Mouse (Mus musculus): ENCODE measurements at regions not wholly inside any gene's neighbourhood (a gene's known extent, or its start where the extent isn't known, plus 50 kb on each side); places are given as distances from the start of the nearest gene placed in this dataset.

- TF ChIP-seq TCF12 (IDR thresholded peaks at IDR 0.05; ENCODE audit: insufficient read depth, poor library complexity, severe bottlenecking) (no peak), SRF (IDR thresholded peaks at IDR 0.05; ENCODE audit: control insufficient read depth, insufficient read length, low read depth) (no peak), USF1 (IDR thresholded peaks at IDR 0.05; ENCODE audit: low read depth) (no peak), REST (IDR thresholded peaks at IDR 0.05; ENCODE audit: insufficient read depth, insufficient read length) (no peak), MYOD1 (IDR thresholded peaks at IDR 0.05; ENCODE audit: control insufficient read depth in 1 of 3, insufficient read length in 2 of 3, low read depth in 2 of 3) (no peak), CEBPB (IDR thresholded peaks at IDR 0.05; ENCODE audit: insufficient read depth, poor library complexity, severe bottlenecking) (no peak), MYOG (IDR thresholded peaks at IDR 0.05; ENCODE audit: control insufficient read depth in 1 of 3, insufficient read depth in 1 of 3, insufficient read length in 2 of 3, low read depth in 2 of 3) (no peak), POLR2A (IDR thresholded peaks at IDR 0.05; ENCODE audit: insufficient read length, low read depth) (no peak), TCF3 (IDR thresholded peaks at IDR 0.05; ENCODE audit: insufficient read length, low read depth) (no peak), MAX (IDR thresholded peaks at IDR 0.05; ENCODE audit: low read depth) (no peak), E2F4 (IDR thresholded peaks at IDR 0.05; ENCODE audit: insufficient read depth) (no peak), POLR2AphosphoS2 (IDR thresholded peaks at IDR 0.05; ENCODE audit: insufficient read length, low read depth) (no peak)
- no peaks in the 10 kb centered on the region for H3K27me3 ChIP-seq (ENCODE audit: control insufficient read depth, insufficient read depth, insufficient read length)
- H3K36me3 ChIP-seq (ENCODE audit: control insufficient read depth, insufficient read depth) = no peaks in the 10 kb centered on the region
- no peak overlapping the region for H3K4me3 ChIP-seq
- H3K4me2 ChIP-seq (ENCODE audit: low read depth) = peak overlapping the region; percentile 8
- no peak overlapping the region for H3ac ChIP-seq (ENCODE audit: control insufficient read depth, insufficient read length)
- H3K79me2 ChIP-seq (ENCODE audit: control insufficient read depth, insufficient read depth) = no peaks in the 10 kb centered on the region
Observed at GRCm38 (mm10) chr1:193451471-193452135, 81.5 kb upstream of the Camk1g start.

- Histone ChIP-seq H3K4me2 (ENCODE audit: low read depth) (no peak overlapping the region), H3K36me3 (ENCODE audit: control insufficient read depth, insufficient read depth) (no peaks in the 10 kb centered on the region), H3K4me3 (no peak overlapping the region), H3K79me2 (ENCODE audit: control insufficient read depth, insufficient read depth) (no peaks in the 10 kb centered on the region), H3K27me3 (ENCODE audit: control insufficient read depth, insufficient read depth, insufficient read length) (no peaks in the 10 kb centered on the region), H3ac (ENCODE audit: control insufficient read depth, insufficient read length) (no peak overlapping the region)
- TF ChIP-seq MYOG (IDR thresholded peaks at IDR 0.05; ENCODE audit: control insufficient read depth in 1 of 3, insufficient read depth in 1 of 3, insufficient read length in 2 of 3, low read depth in 2 of 3) (no peak), TCF3 (IDR thresholded peaks at IDR 0.05; ENCODE audit: insufficient read length, low read depth) (no peak), CEBPB (IDR thresholded peaks at IDR 0.05; ENCODE audit: insufficient read depth, poor library complexity, severe bottlenecking) (no peak), MYOD1 (IDR thresholded peaks at IDR 0.05; ENCODE audit: control insufficient read depth in 1 of 3, insufficient read length in 2 of 3, low read depth in 2 of 3) (no peak), REST (IDR thresholded peaks at IDR 0.05; ENCODE audit: insufficient read depth, insufficient read length) (no peak), USF1 (IDR thresholded peaks at IDR 0.05; ENCODE audit: low read depth) (no peak), TCF12 (IDR thresholded peaks at IDR 0.05; ENCODE audit: insufficient read depth, poor library complexity, severe bottlenecking) (no peak), POLR2AphosphoS2 (IDR thresholded peaks at IDR 0.05; ENCODE audit: insufficient read length, low read depth) (no peak), POLR2A (IDR thresholded peaks at IDR 0.05; ENCODE audit: insufficient read length, low read depth) (no peak), SRF (IDR thresholded peaks at IDR 0.05; ENCODE audit: control insufficient read depth, insufficient read length, low read depth) (no peak), MAX (IDR thresholded peaks at IDR 0.05; ENCODE audit: low read depth) (no peak), E2F4 (IDR thresholded peaks at IDR 0.05; ENCODE audit: insufficient read depth) (no peak)
Observed at GRCm38 (mm10) chr1:193450814-193451213, 80.7 kb upstream of the Camk1g start.

DNA sequence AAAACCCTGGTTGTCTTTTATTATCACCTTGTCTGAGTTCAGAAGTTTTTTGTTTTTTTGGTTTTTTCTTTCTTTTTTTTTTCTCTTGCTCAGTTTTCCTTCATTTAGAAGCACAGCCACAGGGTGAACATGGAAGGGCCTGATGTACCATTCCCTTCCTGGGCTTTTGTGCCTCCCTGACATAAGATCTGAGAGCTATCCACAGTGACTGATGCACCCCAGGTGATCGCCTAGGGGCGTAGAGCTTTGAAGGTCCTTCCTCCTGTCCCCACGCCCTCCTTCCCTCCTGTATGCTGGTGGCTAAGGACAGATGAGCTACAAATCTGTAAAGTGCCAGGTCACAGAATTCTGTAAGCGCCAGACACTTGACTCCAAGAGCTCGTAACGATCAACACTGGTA, 80.1 kb upstream of the Camk1g start:
- TF ChIP-seq MAX (IDR thresholded peaks at IDR 0.05; ENCODE audit: low read depth) (no peak), USF1 (IDR thresholded peaks at IDR 0.05; ENCODE audit: low read depth) (no peak), MYOG (IDR thresholded peaks at IDR 0.05; ENCODE audit: control insufficient read depth in 1 of 3, insufficient read depth in 1 of 3, insufficient read length in 2 of 3, low read depth in 2 of 3) (no peak)
- Histone ChIP-seq H3K4me2 (ENCODE audit: low read depth) (no peak overlapping the region), H3K4me3 (no peak overlapping the region), H3K36me3 (ENCODE audit: control insufficient read depth, insufficient read depth) (no peaks in the 10 kb centered on the region), H3K27me3 (ENCODE audit: control insufficient read depth, insufficient read depth, insufficient read length) (no peaks in the 10 kb centered on the region), H3K79me2 (ENCODE audit: control insufficient read depth, insufficient read depth) (no peaks in the 10 kb centered on the region), H3ac (ENCODE audit: control insufficient read depth, insufficient read length) (no peak overlapping the region)

DNA sequence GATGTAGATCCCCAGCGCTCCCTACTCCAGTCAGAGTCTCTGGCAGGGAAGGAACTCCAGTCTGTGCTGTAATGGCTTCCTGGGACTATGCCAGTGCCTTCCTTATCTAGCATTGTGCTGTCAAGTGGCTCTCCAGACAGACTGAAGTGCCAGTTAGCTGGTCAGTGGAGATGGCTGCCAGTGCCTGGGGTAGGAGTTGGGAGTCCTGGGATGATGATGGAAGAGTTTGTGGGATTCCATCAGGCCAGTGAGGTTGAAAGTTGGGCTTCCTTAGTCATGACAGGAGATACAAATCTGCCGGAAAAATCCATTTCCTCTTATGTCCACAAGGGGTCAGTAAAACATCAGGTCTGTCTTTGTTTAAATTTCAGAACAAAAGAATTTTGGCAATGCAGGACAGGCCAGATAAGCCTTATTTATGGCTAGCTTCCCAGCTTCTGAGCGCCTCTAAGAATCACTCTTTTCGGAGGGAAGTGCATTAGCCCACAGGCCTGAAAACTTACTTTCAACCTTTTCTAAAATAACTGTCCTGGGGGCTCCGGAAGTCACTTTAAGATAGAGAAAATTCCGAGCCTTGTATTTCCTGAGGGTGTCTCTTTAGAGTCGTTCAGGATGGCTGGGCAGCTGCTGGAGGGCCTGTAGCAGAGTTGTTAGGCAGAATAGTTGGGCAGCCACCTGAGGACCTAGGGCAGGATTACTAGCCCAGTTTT, 79.5 kb upstream of the Camk1g start:
- Histone ChIP-seq H3K36me3 (ENCODE audit: control insufficient read depth, insufficient read depth) (no peaks in the 10 kb centered on the region), H3ac (ENCODE audit: control insufficient read depth, insufficient read length) (no peak overlapping the region), H3K27me3 (ENCODE audit: control insufficient read depth, insufficient read depth, insufficient read length) (no peaks in the 10 kb centered on the region), H3K4me2 (ENCODE audit: low read depth) (peak overlapping the region; percentile 34), H3K79me2 (ENCODE audit: control insufficient read depth, insufficient read depth) (no peaks in the 10 kb centered on the region), H3K4me3 (no peak overlapping the region)
- TF ChIP-seq USF1 (IDR thresholded peaks at IDR 0.05; ENCODE audit: low read depth) (peak; percentile 72), CEBPB (IDR thresholded peaks at IDR 0.05; ENCODE audit: insufficient read depth, poor library complexity, severe bottlenecking) (no peak)

- H3K27me3 ChIP-seq (ENCODE audit: control insufficient read depth, insufficient read depth, insufficient read length) = no peaks in the 10 kb centered on the region
- no peaks in the 10 kb centered on the region for H3K79me2 ChIP-seq (ENCODE audit: control insufficient read depth, insufficient read depth)
- H3K36me3 ChIP-seq (ENCODE audit: control insufficient read depth, insufficient read depth) = no peaks in the 10 kb centered on the region
- no peak overlapping the region for H3ac ChIP-seq (ENCODE audit: control insufficient read depth, insufficient read length)
- H3K4me2 ChIP-seq (ENCODE audit: low read depth) = no peak overlapping the region
- TF ChIP-seq E2F4 (IDR thresholded peaks at IDR 0.05; ENCODE audit: insufficient read depth) (no peak), USF1 (IDR thresholded peaks at IDR 0.05; ENCODE audit: low read depth) (no peak), MYOG (IDR thresholded peaks at IDR 0.05; ENCODE audit: control insufficient read depth in 1 of 3, insufficient read depth in 1 of 3, insufficient read length in 2 of 3, low read depth in 2 of 3) (no peak), REST (IDR thresholded peaks at IDR 0.05; ENCODE audit: insufficient read depth, insufficient read length) (no peak), MAX (IDR thresholded peaks at IDR 0.05; ENCODE audit: low read depth) (no peak), MYOD1 (IDR thresholded peaks at IDR 0.05; ENCODE audit: control insufficient read depth in 1 of 3, insufficient read length in 2 of 3, low read depth in 2 of 3) (no peak), CEBPB (IDR thresholded peaks at IDR 0.05; ENCODE audit: insufficient read depth, poor library complexity, severe bottlenecking) (no peak), SRF (IDR thresholded peaks at IDR 0.05; ENCODE audit: control insufficient read depth, insufficient read length, low read depth) (no peak), POLR2AphosphoS2 (IDR thresholded peaks at IDR 0.05; ENCODE audit: insufficient read length, low read depth) (no peak), POLR2A (IDR thresholded peaks at IDR 0.05; ENCODE audit: insufficient read length, low read depth) (no peak), TCF12 (IDR thresholded peaks at IDR 0.05; ENCODE audit: insufficient read depth, poor library complexity, severe bottlenecking) (no peak), TCF3 (IDR thresholded peaks at IDR 0.05; ENCODE audit: insufficient read length, low read depth) (no peak)
- H3K4me3 ChIP-seq = no peak overlapping the region
Observed at GRCm38 (mm10) chr1:193448793-193449393, 78.8 kb upstream of the Camk1g start.

Measured in myocyte (in vitro differentiated cells).